Mouse (Mus musculus): ENCODE data around the gene Pde4a. TPM values are rescaled to one million over a fixed set of nuclear protein-coding genes. Genes with fewer than 3 reads are reported as not detected.
"Not testable (repeated sequence)": the region's sequence is repeated elsewhere in the genome, so short reads cannot be mapped to it uniquely, and the experiment has no call there.

The Pde4a gene
- polyA plus RNA-seq, 1 experiment from 2014 or later: 42.7 TPM

GRCm38 (mm10) chr9:21211624-21212023, 46.1 kb downstream of the Pde4a start:
- Histone ChIP-seq H3K4me2 (no peak overlapping the region), H3K27me3 (replicated peaks) (no peaks in the 10 kb centered on the region), H3K36me3 (replicated peaks) (0 out of 2 replicates have a peak, but pooled peaks cover 3% of the 10 kb centered on the region), H3K4me1 (peaks cover 5% of the 10 kb centered on the region), H3K9ac (no peak overlapping the region), H3K4me3 (no peak overlapping the region), H3K9me3 (no peaks in the 10 kb centered on the region), H3K27ac (no peak overlapping the region)
- 81% methylated on average over 7 of the region's 7 CpGs for WGBS
- no peak for ATAC-seq (replicated peaks)

GRCm38 (mm10) chr9:21213617-21214190, 48.2 kb downstream of the Pde4a start:
- Histone ChIP-seq H3K4me1 (peaks cover 6% of the 10 kb centered on the region), H3K27me3 (replicated peaks) (no peaks in the 10 kb centered on the region), H3K4me2 (no peak overlapping the region), H3K9me3 (no peaks in the 10 kb centered on the region), H3K27ac (no peak overlapping the region), H3K4me3 (no peak overlapping the region), H3K9ac (no peak overlapping the region), H3K36me3 (replicated peaks) (0 out of 2 replicates have a peak, but pooled peaks cover 3% of the 10 kb centered on the region)
- no peak for ATAC-seq (replicated peaks)
- WGBS: 44% methylated on average over 7 of the region's 7 CpGs

- Histone ChIP-seq H3K4me3 (no peak overlapping the region), H3K4me2 (no peak overlapping the region), H3K36me3 (replicated peaks) (no peaks in the 10 kb centered on the region), H3K9ac (no peak overlapping the region), H3K27ac (no peak overlapping the region), H3K4me1 (peaks cover 12% of the 10 kb centered on the region), H3K27me3 (replicated peaks) (no peaks in the 10 kb centered on the region), H3K9me3 (no peaks in the 10 kb centered on the region)
- 65% methylated on average over 24 of the region's 25 CpGs for WGBS
- ATAC-seq (replicated peaks): no peak
Observed at GRCm38 (mm10) chr9:21216050-21216841, 50.7 kb downstream of the Pde4a start.

DNA sequence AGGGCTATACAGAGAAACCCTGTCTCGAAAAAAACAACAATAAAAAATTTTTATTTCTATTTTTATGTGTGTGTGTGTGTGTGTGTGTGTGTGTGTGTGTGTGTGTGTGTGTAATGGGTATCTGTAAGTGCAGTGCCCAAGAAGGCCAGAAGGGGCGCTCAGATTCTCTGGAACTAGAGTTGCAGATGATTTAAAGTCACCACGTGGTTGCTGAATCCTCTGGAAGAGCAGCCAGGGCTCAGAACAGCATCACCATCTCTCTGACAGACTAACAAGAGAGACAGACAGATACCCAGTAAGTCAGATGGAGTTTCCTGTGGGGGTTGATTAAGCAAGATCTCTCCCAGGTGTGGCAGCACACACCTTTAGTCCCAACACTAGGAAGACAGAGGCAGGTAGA, 54.3 kb downstream of the Pde4a start:
- H3K4me2 ChIP-seq: no peak overlapping the region
- H3K9me3 ChIP-seq: no peaks in the 10 kb centered on the region
- no peaks in the 10 kb centered on the region for H3K27me3 ChIP-seq (replicated peaks)
- H3K36me3 ChIP-seq (replicated peaks): no peaks in the 10 kb centered on the region
- H3K4me3 ChIP-seq: no peak overlapping the region
- no peak overlapping the region for H3K9ac ChIP-seq
- H3K27ac ChIP-seq: no peak overlapping the region
- WGBS: 64% methylated on average over 3 of the region's 3 CpGs
- H3K4me1 ChIP-seq: peaks cover 12% of the 10 kb centered on the region
- ATAC-seq (replicated peaks): no peak

- 0 out of 2 replicates have a peak overlapping the region, but pooled peaks have one; percentile 17 for H3K9ac ChIP-seq
- WGBS: 14% methylated on average over 21 of the region's 21 CpGs
- H3K27me3 ChIP-seq (replicated peaks): 0 out of 2 replicates have a peak, but pooled peaks cover 3% of the 10 kb centered on the region
- H3K4me1 ChIP-seq: peaks cover 12% of the 10 kb centered on the region
- H3K4me2 ChIP-seq: peak overlapping the region; percentile 56
- ATAC-seq (replicated peaks): peak; percentile 92
- H3K27ac ChIP-seq: no peak overlapping the region
- H3K9me3 ChIP-seq: no peaks in the 10 kb centered on the region
- H3K36me3 ChIP-seq (replicated peaks): no peaks in the 10 kb centered on the region
- peak overlapping the region; percentile 29 for H3K4me3 ChIP-seq
Observed at GRCm38 (mm10) chr9:21220490-21221382, 55.2 kb downstream of the Pde4a start.

DNA sequence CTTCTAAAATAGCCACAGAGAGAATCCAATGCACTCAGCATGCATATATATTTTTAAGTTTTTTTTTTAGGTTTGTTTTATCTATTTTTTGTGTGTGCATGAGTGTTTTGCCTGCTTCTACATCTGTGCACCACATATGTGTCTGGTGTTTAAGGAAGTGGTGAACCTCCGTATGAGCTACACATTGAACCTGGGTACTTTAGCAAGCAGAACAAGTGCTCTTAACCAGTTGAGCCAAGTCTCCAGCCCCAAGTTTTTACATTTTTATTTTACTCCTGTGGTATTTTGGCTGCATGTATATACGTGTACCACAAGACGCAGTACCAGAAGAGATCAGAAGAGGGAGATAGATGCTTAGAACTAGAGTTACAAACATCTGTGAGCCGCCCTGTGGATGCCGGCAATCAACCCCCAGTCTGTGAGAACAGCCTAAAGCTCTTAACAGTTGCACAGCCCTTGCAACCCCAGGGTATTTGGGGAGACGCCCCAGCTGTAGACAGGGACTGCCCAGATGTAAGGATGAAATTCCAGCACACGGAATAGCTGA, 55.9 kb downstream of the Pde4a start:
- peak overlapping the region; percentile 56; the same call in 1 of the 2 replicates for H3K4me2 ChIP-seq
- H3K4me3 ChIP-seq: no peak overlapping the region
- no peak overlapping the region for H3K9ac ChIP-seq
- 18% methylated on average over 7 of the region's 7 CpGs for WGBS
- H3K27me3 ChIP-seq (replicated peaks): 0 out of 2 replicates have a peak, but pooled peaks cover 5% of the 10 kb centered on the region
- peaks cover 9% of the 10 kb centered on the region for H3K4me1 ChIP-seq
- H3K27ac ChIP-seq: no peak overlapping the region
- no peaks in the 10 kb centered on the region for H3K36me3 ChIP-seq (replicated peaks)
- no peaks in the 10 kb centered on the region for H3K9me3 ChIP-seq
- no peak for ATAC-seq (replicated peaks)

GRCm38 (mm10) chr9:21223490-21223889, 58.0 kb downstream of the Pde4a start:
- not testable (repeated sequence) for H3K9ac ChIP-seq; H3K27me3 ChIP-seq (replicated peaks); ATAC-seq (replicated peaks); H3K27ac ChIP-seq; H3K36me3 ChIP-seq (replicated peaks); H3K9me3 ChIP-seq; H3K4me2 ChIP-seq; H3K4me3 ChIP-seq
- 94% methylated on average over 2 of the region's 2 CpGs for WGBS
- peaks cover 15% of the 10 kb centered on the region for H3K4me1 ChIP-seq

DNA sequence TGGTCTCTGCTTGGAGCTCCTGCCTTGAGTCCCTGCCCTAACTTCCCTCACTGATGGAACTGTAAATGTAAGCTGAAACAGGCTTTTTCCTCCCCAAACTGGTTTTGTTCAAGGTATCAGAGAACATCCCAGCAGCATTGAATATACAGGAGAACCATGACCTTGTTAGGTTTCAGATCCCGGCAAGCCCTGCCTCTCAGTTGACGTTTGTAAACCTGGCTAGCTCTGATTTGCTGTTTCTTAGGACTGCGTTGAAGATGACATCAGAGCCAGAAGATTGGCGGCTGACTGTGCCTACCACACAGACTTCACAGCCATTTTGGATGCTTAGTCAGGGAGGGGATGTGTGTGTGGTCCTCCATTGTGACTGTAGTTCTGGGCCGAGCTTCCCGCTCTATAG, 58.4 kb downstream of the Pde4a start:
- H3K9me3 ChIP-seq: no peaks in the 10 kb centered on the region
- no peak overlapping the region for H3K27ac ChIP-seq
- WGBS: 90% methylated on average over 6 of the region's 6 CpGs
- no peak overlapping the region for H3K4me2 ChIP-seq
- no peak overlapping the region for H3K4me3 ChIP-seq
- no peaks in the 10 kb centered on the region for H3K36me3 ChIP-seq (replicated peaks)
- no peak for ATAC-seq (replicated peaks)
- 0 out of 2 replicates have a peak, but pooled peaks cover 5% of the 10 kb centered on the region for H3K27me3 ChIP-seq (replicated peaks)
- no peak overlapping the region for H3K9ac ChIP-seq
- peaks cover 15% of the 10 kb centered on the region for H3K4me1 ChIP-seq

- Histone ChIP-seq H3K27ac (no peak overlapping the region), H3K9ac (no peak overlapping the region), H3K4me1 (peaks cover 15% of the 10 kb centered on the region), H3K4me3 (peak overlapping the region; percentile 10; the same call in 1 of the 2 replicates), H3K36me3 (replicated peaks) (0 out of 2 replicates have a peak, but pooled peaks cover 2% of the 10 kb centered on the region), H3K4me2 (peak overlapping the region; percentile 34), H3K27me3 (replicated peaks) (0 out of 2 replicates have a peak, but pooled peaks cover 5% of the 10 kb centered on the region), H3K9me3 (no peaks in the 10 kb centered on the region)
- 20% methylated on average over 26 of the region's 26 CpGs for WGBS
- ATAC-seq (replicated peaks): no peak
Observed at GRCm38 (mm10) chr9:21224576-21225414, 59.3 kb downstream of the Pde4a start.

- H3K4me1 ChIP-seq: peaks cover 15% of the 10 kb centered on the region
- no peak overlapping the region for H3K9ac ChIP-seq
- H3K27ac ChIP-seq: no peak overlapping the region
- no peak overlapping the region for H3K4me3 ChIP-seq
- no peaks in the 10 kb centered on the region for H3K9me3 ChIP-seq
- WGBS: 26% methylated on average over 7 of the region's 7 CpGs
- ATAC-seq (replicated peaks): no peak
- H3K36me3 ChIP-seq (replicated peaks): peaks cover 8% of the 10 kb centered on the region; the same call in 1 of the 2 replicates
- H3K4me2 ChIP-seq: peak overlapping the region; percentile 34; the same call in 1 of the 2 replicates
- H3K27me3 ChIP-seq (replicated peaks): 0 out of 2 replicates have a peak, but pooled peaks cover 5% of the 10 kb centered on the region
Observed at GRCm38 (mm10) chr9:21225415-21225758, 59.9 kb downstream of the Pde4a start.

DNA sequence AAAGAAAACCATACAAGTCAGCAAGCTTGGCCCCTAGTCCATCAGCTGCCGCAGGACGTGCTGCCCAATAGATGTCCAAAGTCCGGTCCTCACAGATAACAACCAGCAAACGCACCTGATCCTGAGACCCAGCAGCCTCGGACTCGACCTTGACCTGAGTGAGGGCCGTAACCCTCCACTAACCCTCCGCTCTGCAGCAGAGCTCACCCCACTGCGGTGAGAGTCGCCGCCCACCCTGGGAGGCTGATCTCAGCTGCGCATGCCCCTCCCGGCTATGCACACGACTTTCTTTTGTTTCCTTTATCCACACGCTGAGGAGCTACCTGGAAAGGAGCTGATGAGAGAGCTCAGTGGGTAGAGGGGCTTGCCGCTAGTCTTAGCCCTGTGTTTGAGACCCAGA, 61.8 kb downstream of the Pde4a start:
- Histone ChIP-seq H3K27me3 (replicated peaks) (0 out of 2 replicates have a peak, but pooled peaks cover 5% of the 10 kb centered on the region), H3K9me3 (no peaks in the 10 kb centered on the region), H3K4me2 (peak overlapping the region; percentile 44), H3K9ac (peak overlapping the region; percentile 3; the same call in 1 of the 2 replicates), H3K4me3 (peak overlapping the region; percentile 17), H3K27ac (no peak overlapping the region), H3K36me3 (replicated peaks) (peaks cover 9% of the 10 kb centered on the region; the same call in 1 of the 2 replicates), H3K4me1 (peaks cover 8% of the 10 kb centered on the region)
- 12% methylated on average over 16 of the region's 16 CpGs for WGBS
- peak; percentile 78 for ATAC-seq (replicated peaks)

Data from midbrain, embryonic 15.5 days (tissue).